Mouse (Mus musculus) liver, embryonic 14.5 days (tissue): ENCODE measurements around the gene Tulp2.

Experiments used
- CTCF ChIP-seq: IDR thresholded peaks from 2 replicates; pipeline ENCODE4 v1.5.1; 2016; ENCODE audit warnings: antibody characterized with exemption, low read depth, control low read depth
- EP300 ChIP-seq: IDR thresholded peaks from 2 replicates; pipeline ENCODE4 v1.6.1; 2016; ENCODE audit warnings: antibody characterized with exemption, low read depth

- TF ChIP-seq EP300 (no peak), CTCF (no peak)
Observed at GRCm38 (mm10) chr7:45494548-45494947, 12.9 kb downstream of the Tulp2 start.
